Mouse (Mus musculus): ENCODE results near the gene Alpk1. TPM values are rescaled to one million over a fixed set of nuclear protein-coding genes. Genes with fewer than 3 reads are reported as not detected.

Gene Alpk1
- under 1 TPM in 2 of 3 experiments, not detected in 1; 0.55 to 0.57 TPM for polyA plus RNA-seq (2017; shearing (Covaris generic))

DNA sequence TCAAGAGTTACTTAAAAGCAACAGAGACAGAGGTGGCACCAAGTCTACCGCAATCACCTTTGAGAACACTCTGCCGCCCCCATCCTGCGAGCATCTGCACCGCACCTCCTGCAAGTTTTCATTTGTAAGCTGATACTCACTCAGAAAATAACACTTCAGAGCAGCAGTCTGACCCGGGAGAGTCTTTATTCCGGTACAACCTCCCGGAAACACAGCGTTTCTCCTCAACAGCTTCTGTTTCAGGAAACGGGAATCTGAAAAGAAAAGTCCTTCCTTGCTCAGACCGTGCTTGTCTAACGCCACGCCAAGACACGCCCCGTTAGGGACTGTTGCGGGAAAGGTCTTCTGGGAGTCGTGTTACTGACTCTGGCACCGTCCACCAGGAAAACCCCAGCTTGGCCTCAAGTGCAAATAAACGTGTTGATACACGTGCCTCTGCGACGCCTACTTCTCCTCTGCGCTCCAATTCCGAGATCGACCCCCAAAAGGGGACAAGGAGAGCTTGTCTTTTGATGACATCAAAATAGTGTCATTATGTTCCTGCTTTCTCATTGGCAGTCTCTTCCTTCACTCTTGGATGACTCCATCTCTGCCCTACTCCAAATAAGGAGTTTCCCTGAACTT is at the start of gene Alpk1:
Alpk1 (minus strand) TSS at position 507 of the 624 bp plus-strand sequence.
- ATAC-seq = peak; percentile 91

DNA sequence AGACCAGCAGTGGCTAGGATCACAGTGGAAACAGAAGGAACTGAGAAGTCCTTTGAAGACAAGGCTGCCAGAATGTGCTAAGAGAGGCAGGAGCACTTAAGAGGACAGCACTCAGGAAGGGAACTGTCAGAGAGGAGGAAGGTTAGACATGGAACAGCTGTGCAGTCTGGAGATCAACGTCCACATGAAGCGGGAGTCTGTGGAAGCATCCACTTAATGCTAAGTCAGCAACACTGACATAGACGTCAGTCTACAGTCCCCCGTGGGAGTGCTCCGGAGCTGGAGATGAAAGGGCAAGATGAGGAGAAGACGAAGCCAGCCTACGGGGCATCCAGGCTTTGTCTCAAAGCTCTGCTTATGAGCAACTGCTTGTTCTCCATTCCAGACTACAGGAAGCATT is 46.8 kb upstream of the Alpk1 start:
- ATAC-seq = no peak

DNA sequence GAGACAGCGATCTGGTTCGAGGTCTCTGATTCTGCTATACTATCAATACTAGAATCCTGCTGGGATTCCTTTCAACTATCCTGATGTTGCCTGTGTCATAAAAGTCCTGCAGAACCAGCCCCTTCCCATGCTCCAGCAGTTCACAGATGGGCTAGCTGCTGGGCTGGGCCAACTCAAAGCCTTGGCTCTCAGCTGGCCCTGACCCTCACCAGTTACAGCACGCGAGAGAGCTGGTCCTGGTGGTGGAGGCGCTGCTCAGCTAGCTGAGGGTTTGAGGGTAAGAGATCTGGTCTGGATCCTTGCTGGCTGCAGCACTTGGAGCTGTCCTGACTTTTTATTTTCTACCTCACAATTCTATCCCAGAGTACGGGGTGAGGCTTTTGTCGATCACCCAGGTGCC is 46.2 kb upstream of the Alpk1 start:
- no peak for ATAC-seq

DNA sequence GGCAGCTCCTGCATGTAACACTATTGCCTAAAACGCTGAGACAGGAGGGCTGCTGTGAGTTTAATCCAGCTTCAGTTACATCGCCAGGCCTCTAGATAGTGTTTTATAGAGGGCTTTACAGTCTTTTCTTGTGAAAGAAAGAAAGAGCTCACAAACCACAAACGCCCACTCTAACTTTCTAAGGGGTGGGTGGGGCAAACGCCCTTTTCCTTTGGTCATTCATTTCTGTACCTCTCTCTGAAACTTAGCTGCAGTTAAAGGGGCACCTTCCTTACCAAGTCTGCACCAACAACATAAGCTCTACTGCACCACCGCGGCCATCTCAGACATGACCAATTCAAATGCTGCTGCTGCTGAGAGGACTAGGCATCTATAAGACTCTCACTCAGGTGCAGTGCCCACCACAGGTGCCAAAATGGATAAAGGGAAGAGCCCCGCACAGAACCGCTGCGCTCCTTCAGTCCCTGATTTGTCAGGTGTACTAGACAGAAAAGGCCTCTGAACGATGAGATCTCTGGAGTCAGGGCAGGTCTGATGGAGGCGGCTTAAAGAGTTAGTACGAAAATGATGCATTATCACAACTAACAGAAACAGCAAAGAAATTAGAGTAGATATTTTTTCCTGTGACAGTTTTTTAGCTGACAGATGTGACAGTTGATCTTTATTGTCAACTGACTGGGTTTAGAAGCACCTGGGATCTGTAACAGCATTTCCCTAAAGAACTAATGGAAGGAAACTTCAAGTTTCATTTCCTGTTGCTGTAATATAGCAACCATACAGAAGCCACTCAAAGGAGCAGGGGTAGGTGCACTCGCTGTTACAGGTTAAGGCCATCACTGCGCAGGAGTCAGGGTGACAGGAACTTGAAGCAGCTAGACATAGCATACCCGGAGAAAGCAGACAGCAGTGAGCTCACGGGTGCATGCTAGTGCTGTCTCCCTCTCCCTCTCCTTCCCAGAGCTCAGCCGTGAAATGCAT is 43.8 kb upstream of the Alpk1 start:
- peak; percentile 88 for ATAC-seq

DNA sequence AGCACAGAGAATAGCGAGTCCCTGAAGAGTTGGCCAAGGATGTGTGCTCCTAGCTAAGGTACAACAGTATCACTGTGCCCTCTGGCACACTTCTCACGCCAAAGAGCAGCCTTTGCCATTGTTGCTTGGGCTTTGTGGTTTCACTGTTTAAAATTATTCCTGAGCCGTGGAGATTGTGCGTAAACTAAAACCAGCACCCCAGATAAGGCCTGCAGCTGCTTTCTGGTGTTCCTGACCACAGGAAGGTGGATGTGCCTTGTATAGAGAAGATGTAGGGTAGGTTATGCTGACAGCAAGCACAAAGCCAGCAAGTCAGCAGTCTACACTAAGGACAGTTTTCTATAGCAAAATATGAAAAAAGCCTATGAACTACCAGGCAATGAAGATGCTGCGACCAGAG is 40.9 kb upstream of the Alpk1 start:
- ATAC-seq = no peak

DNA sequence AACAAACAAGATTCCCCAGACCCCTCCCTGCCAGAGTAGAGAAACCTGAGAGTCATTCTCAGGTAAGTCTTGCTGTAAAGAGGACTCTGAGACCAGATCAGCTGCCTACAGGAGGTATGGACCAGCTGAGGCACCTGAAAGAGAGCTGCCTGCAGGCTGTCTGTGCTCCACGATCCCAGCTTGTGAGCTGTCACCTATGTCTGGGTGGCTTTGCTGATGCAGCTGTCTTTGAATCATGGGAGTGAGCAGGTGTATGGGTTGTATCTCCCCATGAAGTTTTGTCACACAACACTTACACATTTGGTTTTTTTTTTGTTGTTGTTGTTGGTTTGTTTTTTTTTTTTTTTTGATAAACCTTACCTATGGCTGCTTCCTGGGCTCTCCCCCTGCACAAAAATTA is 40.1 kb upstream of the Alpk1 start:
- no peak for ATAC-seq

DNA sequence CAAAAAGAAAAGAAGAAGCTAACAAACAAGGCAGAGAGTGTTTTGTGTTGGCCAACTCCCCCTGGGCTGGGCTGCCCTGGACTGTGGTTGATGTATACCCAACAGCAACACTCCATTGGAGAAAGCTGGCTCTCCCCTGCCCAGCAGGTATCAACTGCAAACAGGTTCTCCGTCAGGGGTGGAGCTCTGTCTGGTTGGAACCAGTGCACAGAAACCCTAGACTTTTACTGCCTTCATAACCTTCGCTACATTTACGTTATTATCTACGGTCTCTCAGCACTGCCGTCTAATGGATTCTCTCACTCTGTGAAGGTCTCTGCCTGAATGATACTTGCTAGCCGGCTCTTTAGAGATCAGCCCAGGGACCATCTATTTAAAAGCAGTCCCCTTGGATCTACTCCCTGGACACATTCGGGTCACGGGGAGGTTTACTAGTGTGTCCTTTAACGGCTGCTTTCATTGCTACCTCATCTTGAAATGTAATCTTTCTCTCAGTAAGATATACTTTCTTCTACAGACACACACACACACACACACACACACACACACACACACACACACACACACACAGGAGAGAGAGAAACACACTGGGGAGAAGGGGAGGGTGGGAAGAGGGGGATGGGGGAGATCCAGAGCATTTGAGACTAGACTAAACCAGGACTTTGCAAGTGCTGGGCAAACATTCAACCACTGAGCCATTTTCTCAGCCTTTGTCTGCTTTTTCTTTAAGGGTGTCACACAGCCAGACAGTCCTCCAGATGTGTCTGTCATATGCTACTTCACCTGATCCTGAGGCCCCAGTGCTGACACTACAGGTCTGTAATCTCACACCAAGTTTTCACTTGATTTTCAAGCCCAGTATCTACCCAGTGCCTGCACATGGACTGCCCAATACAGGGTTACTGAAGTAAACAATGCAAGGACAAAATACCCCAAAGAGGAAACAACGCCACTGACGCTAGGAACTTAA is 38.7 kb upstream of the Alpk1 start:
- ATAC-seq = no peak

DNA sequence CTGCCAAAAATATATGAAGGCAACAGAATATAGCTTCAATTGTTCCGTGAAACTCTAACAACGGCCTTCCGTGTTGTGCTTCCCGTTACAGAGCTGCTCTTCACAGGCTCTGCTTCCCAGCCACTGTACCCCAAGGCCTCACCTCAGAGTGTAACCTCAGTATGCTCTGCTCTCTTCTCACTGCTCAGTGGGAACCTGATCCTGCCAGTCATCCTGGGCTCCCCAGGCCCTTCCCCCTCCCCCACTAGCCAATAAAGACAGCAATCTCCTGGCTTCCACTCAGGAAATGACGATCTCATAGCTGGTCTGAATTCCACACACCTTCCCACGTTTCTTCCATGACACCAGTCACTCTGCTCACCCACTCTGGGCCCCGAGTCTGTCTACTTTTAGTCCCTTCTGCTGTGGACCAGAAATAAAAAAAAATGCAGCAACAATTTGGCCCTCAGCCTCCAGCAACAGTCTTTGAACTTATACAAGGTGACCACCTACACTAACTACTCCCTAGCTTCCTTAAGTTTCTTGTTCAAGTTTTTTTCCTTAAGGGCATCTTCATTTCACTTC is 36.9 kb upstream of the Alpk1 start:
- no peak for ATAC-seq

DNA sequence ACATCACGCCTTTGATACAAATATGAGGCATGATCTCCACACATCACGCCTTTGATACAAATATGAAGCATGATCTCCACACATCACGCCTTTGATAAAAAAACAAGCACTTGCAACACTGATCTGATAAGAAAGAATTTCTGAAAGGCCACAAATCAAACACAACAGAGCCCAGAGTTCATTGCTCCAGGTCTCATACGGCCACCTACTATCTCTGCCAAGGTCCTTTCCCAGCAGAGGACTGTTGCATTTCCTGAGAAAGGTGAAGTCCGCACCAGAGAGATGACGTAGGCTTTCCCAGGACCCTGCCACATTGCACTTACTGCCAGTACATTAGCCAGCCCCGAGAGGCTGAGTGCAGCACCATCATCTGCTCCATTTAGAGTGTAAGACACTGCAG is 28.8 kb upstream of the Alpk1 start:
- ATAC-seq = no peak

DNA sequence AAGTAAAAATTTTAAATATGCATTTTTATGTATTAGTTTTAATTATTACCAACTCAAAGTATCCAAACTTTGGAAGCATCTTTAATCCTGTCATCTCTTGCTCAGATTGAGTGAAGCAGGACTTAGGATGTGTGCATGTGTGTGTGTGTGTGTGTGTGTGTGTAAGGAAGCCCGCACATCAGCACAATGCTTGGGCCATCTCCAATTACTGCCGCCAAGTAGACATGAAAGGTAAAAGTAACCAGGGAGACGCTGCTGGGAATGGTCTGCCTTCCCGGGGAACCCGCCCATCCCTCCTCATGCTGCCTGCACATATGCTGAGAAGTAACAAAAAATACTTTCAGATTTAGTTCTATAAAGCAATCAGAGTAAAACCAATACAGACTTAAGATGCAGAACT is 27.5 kb upstream of the Alpk1 start:
- ATAC-seq = no peak

DNA sequence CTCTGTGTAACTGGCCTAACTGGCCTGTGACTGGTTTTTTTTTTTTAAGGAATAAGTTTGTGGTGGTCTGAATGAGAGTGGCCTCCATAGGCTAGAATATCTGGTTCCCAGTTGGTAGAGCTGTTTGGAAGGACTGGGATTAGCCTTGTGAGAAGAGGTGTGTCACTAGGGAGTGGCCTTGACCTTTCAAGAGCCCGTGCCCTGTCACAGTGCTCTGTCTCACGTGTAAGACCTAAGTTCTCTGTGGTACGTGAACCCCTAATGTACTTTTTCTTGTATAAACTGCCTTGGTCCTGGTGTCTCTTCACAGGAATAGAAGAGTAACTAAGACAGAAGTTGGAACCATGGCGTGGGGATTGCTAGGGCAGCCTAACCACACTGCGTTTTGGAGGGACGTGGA is 25.7 kb upstream of the Alpk1 start:
- no peak for ATAC-seq

DNA sequence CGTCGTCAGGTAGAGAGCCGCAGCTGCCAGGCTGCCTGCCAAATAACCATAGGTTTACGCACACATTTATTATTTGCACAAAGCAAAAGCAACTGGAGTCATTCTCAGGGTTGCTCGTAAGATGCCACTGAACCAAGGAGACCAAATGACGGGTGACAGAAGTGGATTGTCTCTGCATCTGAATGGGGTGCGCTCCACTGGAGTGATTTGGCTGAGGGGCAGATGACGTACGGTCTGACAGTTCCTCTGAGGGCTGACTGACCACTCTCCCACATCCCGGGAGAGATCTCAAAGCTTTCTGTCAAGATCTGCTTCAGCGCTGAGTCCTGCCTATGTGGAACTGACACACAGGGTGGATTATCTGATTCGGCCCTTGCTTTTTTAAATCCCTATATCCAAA is 24.7 kb upstream of the Alpk1 start:
- no peak for ATAC-seq

DNA sequence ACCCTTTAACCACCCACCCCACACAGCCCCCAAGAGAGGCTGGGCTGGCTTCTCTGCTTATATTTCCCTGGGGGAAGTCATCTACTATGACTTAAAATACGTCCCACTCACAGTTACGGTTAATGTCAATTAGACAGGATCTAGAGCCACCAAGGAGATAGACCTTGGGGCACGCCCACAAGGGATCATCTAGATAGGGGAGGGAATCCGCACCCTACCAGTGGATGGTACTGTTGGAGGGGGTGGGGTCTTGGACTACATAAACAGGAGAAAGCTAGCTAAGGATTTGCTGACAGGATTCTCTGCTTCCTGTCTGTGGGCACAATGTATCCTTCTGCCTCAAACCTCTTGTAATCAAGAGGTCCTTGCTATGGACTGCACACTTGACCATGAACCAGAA is 24.1 kb upstream of the Alpk1 start:
- no peak for ATAC-seq

DNA sequence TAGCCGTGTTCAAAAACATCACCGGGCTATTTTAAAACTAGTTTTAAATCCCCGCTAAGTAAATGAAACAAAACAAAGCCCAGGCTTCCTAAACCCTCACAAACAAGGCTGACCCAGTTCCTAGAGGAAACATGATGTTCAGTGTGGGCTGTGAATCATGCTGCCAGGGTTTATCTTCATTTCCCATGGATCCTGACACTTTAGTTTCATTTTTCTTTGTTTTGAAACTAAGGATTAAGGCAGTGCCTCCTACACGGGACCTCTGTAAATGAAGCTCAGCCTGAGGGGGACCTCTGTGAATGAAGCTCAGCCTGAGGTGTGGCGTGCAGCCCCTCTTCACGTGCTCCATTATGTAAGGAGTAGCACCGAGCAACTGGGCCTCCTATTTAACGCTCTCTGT is 22.5 kb upstream of the Alpk1 start:
- ATAC-seq = no peak

DNA sequence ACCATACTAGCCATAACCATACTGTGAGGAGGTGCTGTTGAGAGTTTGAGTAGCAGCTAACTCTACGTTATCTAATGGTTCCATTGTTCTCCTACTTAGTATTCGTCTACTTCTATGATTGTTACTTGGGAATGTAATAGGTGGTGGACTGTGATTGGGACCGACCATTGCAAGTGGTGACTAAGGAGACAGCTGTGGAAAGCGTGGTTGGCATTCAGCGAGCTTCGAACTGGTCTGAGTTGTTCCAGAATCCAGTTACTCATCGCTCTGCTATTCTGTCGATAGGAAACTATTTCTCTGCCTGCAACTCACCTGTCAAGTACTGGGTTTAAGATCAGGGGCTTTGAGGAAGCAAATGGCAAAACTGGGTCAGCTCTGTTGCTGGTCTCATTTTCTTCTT is 20.8 kb upstream of the Alpk1 start:
- ATAC-seq = no peak

DNA sequence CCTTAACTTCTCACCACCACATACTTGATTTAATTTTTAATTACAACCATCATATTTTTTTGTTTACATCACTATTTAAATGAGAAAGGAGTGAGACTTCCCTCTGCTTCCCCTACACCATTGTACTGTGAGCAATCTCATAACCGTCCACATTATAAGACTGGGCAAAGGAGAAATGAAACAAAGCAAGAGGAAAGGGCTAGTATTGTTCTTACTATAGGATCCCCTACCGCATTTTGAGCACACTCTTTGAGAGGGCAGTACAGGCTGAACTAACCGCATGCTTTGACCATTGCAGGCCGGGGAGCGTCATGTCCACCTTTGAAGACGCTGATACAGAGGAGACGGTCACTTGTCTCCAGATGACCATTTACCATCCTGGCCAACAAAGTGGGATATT is 15.9 kb upstream of the Alpk1 start:
- no peak for ATAC-seq

DNA sequence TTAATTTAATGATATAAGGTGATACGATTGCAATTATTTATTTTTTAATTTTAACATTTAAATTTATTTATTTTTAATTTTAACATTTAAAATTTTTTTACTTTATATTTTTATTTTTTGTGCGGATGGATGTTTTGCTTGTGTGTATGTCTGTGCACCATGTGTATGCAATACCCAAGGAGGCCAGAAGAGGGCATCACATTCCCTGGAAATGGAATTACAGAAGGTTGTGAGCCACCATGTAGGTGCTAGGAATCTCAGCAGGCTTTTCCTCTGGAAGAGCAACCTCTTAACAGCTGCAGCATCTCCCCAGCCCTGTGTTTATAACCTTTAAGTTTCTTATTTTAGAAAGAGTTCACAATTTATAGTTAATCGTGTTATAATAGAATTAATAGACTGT is 15.4 kb upstream of the Alpk1 start:
- no peak for ATAC-seq

DNA sequence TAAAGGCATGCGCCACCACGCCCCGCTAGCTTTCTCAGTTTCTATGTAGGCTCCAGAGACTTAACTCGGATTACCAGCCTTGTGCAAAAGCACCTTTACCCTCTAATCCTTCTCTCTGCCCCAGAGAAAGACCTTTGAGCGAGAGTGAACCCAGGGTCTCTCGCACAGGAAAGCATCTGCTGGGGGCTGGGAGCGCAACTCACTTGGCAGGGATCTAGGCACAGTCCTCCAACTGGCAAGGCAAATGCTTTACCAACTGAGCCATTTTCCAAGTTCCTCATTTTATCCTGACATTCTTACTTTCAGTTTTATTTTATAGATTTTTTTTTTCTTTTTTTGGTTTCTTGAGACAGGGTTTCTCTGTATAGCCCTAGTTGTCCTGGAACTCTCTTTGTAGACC is 12.7 kb upstream of the Alpk1 start:
- ATAC-seq = no peak

DNA sequence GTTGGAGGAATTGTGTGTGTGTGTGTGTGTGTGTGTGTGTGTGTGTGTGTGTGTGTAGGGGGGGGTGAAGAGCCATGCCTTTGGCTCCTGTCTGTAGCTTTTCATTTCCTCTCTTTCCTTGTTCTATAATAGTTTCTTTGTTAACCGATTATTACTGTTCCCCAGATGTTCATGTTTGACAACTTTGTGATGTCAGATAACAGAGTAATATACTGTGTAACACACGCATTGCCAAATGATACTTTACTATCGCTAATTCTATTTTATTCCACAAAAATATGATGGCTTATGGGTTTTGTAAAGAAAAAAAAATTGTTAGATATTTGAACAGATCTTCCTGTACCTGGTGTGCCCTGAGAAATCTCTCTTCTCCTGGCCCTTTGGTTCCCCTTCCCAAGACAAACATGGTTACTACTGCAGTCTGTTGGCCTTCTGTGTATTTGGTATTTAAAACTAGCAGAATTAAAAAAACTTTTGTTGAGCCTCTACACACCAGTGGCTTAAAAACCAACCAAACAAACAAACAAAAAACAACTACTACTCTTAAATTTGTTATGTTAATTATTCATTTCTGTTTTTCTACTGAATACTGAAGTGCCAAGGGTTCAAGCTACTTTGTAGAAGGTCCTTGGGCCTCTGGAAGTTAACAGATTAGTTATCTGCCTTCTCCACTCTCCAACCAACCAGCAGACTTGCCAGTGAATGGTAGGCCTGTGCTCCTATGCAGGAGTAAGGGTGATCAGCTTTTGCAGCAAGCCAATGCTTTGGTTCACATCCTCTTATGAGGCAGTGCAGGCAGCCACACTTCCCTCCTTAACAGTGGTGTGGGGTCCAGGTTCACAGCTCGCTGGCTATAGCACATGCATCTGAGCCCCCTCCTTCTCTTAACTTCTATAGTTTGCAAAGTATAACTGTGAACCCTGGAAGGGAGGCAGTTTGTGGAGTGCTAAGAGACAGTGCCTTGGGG is 11.6 kb upstream of the Alpk1 start:
- ATAC-seq = no peak

DNA sequence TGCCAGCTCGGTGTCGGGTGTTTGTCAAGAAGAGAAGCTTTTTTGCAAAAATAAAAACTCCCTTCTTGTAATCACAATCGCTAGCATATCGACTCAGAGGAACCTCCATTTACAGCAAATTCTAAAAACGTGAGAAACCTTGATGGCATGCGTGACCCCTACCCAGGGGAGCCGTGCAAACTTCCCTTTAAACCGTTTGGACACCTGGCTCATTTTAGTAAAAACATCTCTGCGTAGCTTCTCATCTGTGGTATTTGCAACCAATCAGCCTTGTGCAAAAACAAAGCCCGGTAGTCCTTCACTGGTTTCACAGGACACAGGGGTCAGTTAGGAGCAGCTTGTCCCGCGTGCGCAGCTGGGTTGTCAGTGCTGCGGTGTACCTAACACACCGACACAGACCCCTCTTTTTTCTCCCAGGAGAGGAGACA is 10.7 kb upstream of the Alpk1 start:
- peak; percentile 30 for ATAC-seq
